Mouse (Mus musculus) hindbrain, postnatal 0 days (tissue): ENCODE measurements around the gene Adgrl2. TPM values are rescaled to one million over a fixed set of nuclear protein-coding genes. Genes with fewer than 3 reads are reported as not detected.
A peak's percentile ranks its signal among the peaks of the same experiment; 100 is the strongest.

Source experiments
- ATAC-seq: fragments of 200-750 bp; cut with Nextera tagmentation; 2 replicates; pipeline ENCODE4 v1.8.0; 2017; ENCODE audit warnings: mild to moderate bottlenecking, moderate TSS enrichment, moderate library complexity
- DNase-seq: peaks from one replicate; pipeline ENCODE4 v3.0.0-alpha.2; 2015; ENCODE audit warnings: low spot score
- H3K27ac ChIP-seq: fragments of 300-500 bp; sonication (generic); 2 replicates; pipeline ENCODE4 v1.5.1; 2014; ENCODE audit warnings: mild to moderate bottlenecking
- H3K27me3 ChIP-seq: fragments of 300-500 bp; sonication (generic); 2 replicates; pipeline ENCODE4 v1.6.1; 2014; ENCODE audit warnings: low read length, mixed read lengths; ENCODE audit not compliant: insufficient read depth
- H3K36me3 ChIP-seq: fragments of 300-500 bp; sonication (generic); 2 replicates; pipeline ENCODE4 v1.6.1; 2014; ENCODE audit warnings: low read length, mixed read lengths; ENCODE audit not compliant: insufficient read depth
- H3K4me1 ChIP-seq: fragments of 300-500 bp; sonication (generic); 2 replicates; pipeline ENCODE4 v1.6.1; 2014; ENCODE audit warnings: antibody characterized with exemption, low read length, mixed read lengths; ENCODE audit not compliant: insufficient read depth
- H3K4me2 ChIP-seq: fragments of 300-500 bp; sonication (generic); 2 replicates; pipeline ENCODE4 v1.6.1; 2014; ENCODE audit warnings: low read depth, mild to moderate bottlenecking, low read length, moderate library complexity, mixed read lengths
- H3K4me3 ChIP-seq: fragments of 300-500 bp; sonication (generic); 2 replicates; pipeline ENCODE4 v1.5.1; 2014; ENCODE audit warnings: low read length
- H3K9ac ChIP-seq: fragments of 300-500 bp; sonication (generic); replicated peaks from 2 replicates; pipeline ENCODE4 v1.6.1; 2014; ENCODE audit warnings: mild to moderate bottlenecking, low read length, moderate library complexity, mixed read lengths
- H3K9me3 ChIP-seq: fragments of 300-500 bp; sonication (generic); 2 replicates; pipeline ENCODE4 v1.6.1; 2016; ENCODE audit warnings: low read length, mixed read lengths
- CTCF ChIP-seq: IDR thresholded peaks from 2 replicates; pipeline ENCODE4 v1.5.1; 2016; ENCODE audit warnings: antibody characterized with exemption, control low read depth, low read depth
- whole genome bisulfite sequencing: fragments of 180-500 bp; shearing (Covaris S2); extraction: QIAGEN DNeasy Blood & Tissue Kit; methylation state at CpG from one replicate; pipeline ENCODE4 v1.1.7; 2014; 5-methylcytosine and 5-hydroxymethylcytosine counted together
- polyA plus RNA-seq: library from polyadenylated mRNA; unstranded; fragments of >200 nt; fragmentation: Nextera tagmentation; extraction: Ambion mirVana; gene quantifications from 2 replicates; pipeline ENCODE4 v1.2.1, GENCODE M21; 2015
- total RNA-seq: library from RNA; depleted of rRNA; stranded (reverse); fragments of >200 nt; gene quantifications from 2 replicates; pipeline ENCODE4 v1.2.3, GENCODE M21; 2014

Gene Adgrl2
- total and polyA plus RNA-seq, 2 experiments from 2014 or later = 81.2 to 106 TPM

DNA sequence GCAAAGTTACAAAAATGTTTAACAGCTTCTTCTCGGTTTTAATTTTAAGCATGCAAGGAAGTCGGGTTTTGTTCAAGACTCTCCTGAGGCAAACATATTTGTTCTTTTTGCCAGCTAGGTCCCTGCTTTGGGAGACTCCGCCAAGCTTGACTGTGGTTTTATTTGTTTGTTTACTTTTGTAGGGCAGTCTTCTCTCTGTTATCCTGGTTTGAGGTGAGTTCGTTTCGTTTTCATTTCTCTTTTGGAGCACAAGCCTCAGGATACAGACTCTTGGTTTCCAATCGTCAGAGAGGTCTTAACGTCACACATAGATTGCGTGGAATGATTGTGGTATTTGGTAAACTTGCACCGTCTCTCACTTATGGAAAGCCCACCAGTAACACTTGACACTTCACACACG lies 8.3 kb upstream of the Adgrl2 start:
- Histone ChIP-seq H3K36me3 (no peaks in the 10 kb centered on the region), H3K9me3 (no peaks in the 10 kb centered on the region), H3K27ac (no peak overlapping the region), H3K27me3 (no peaks in the 10 kb centered on the region), H3K4me3 (no peak overlapping the region), H3K9ac (no peak overlapping the region), H3K4me2 (peak overlapping the region; percentile 18; the same call in 1 of the 2 replicates), H3K4me1 (no peaks in the 10 kb centered on the region)
- no peak for DNase-seq
- WGBS = 78% methylated on average over 10 of the region's 10 CpGs
- no peak for ATAC-seq
- no peak for TF ChIP-seq CTCF

DNA sequence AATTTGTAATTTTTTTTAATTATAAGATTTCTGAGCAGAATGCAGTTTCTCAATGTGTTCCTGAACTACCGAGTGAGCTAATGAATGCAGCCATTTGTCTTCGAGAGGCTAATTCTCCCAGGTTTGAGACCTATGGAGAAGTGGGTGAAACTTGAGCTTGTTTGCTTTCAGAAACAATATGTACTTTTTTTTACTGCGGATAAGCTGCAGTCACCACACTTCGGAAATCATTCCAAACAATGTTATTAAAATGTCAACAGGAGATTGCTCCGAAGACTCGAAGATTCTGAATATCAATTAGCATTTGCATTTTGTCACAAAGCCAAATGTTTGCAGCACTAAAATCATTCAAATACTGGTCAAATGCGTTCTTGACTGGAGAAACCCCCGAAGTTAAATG lies 701 bp upstream of the Adgrl2 start:
- no peaks in the 10 kb centered on the region for H3K4me1 ChIP-seq
- H3K27me3 ChIP-seq = no peaks in the 10 kb centered on the region
- no peaks in the 10 kb centered on the region for H3K9me3 ChIP-seq
- DNase-seq (no peak), ATAC-seq (no peak)
- TF ChIP-seq CTCF = no peak
- 0 out of 2 replicates have a peak overlapping the region, but pooled peaks have one; percentile 91 for H3K27ac ChIP-seq
- H3K9ac ChIP-seq = no peak overlapping the region
- H3K4me3 ChIP-seq = peak overlapping the region; percentile 76
- H3K4me2 ChIP-seq = peak overlapping the region; percentile 95
- WGBS = 5% methylated on average over 8 of the region's 8 CpGs
- H3K36me3 ChIP-seq = no peaks in the 10 kb centered on the region

DNA sequence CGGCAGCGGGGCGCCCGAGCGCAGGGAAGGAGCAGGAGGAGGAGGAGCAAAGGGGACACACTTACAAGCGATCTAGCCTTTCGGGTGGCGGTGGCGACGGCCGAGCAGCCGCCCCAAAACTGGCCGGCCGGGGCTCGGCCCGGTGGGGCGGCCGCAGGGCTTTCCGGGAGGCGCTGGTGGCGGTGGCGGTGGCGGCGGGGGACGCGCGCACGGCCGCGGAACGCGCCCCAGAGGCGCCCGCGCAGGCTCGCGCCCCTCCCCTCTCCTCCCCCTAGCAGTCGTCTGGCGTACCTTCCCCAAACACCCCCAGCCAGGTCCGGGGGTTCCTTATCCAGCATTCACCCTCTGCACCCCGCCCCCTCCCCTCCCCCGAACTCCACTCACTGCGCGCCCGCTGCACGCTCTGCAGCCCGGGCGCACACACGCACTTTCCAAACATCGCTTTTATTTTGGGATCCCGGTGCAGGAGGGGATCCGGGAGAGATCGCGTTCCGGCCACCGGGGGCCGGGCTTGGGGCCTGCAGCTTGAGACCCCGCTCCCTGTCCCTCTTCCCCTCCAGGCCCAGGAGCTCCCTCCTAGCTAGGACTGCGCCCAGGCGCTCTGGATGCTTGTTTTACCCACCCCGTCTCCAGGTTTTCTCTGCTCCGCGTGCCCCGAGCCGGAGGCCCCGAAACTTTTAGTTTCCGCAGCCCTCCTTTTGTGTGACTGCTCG lies 381 bp downstream of the Adgrl2 start:
- Histone ChIP-seq H3K27me3 (no peaks in the 10 kb centered on the region), H3K27ac (peak overlapping the region; percentile 91), H3K36me3 (no peaks in the 10 kb centered on the region), H3K4me3 (peak overlapping the region; percentile 76), H3K4me1 (no peaks in the 10 kb centered on the region), H3K9me3 (no peaks in the 10 kb centered on the region), H3K4me2 (peak overlapping the region; percentile 95), H3K9ac (peak overlapping the region; percentile 77)
- TF ChIP-seq CTCF = no peak
- DNase-seq (peak; percentile 77), ATAC-seq (peak; percentile 67)
- WGBS = under 1% methylated on average over 60 of the region's 68 CpGs

DNA sequence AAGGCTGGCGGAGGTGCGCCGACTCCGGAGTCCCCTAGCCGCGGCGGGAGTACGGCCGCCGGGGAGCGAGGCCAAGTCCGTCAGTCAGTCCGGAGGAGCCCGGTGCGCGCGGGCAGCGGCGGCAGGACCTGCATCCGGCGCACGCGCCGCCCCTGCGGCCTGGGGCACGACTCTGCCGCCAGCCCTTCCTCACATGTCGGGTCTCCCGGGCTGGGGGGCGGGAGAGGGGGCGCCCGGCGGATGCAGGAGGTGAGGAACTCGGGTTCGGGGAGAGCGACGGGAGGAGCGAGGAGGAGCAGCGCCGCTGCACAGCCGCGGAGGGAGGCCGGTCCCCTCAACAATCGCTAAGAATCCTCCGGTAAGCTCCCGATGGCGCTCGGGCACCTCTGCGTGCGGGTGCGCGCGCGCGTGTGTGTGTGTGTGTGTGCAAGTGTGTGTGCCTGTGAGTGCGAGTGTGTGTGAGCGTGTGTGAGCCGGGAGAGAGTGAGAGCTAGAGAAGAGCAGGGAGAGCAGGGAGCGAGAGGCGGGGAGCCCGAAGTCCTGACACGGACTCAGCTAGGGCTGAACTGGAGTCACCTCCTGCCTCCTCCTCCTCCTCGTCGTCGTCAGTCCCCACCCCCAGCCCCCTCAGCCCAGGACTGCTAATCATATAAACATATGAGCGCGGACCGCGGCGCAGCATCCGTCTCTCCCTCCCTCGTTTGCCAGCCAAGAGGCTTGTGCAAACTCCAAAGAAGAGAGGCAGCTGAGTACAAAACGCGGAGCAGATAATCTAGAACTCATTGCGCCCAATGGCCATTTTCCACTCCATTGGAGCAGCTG lies 1.1 kb downstream of the Adgrl2 start:
- peak overlapping the region; percentile 77 for H3K9ac ChIP-seq
- H3K9me3 ChIP-seq = no peaks in the 10 kb centered on the region
- H3K4me3 ChIP-seq = peak overlapping the region; percentile 76
- H3K27ac ChIP-seq = peak overlapping the region; percentile 91
- DNase-seq (peak; percentile 88), ATAC-seq (peak; percentile 88)
- peak overlapping the region; percentile 95 for H3K4me2 ChIP-seq
- no peak for TF ChIP-seq CTCF
- H3K27me3 ChIP-seq = no peaks in the 10 kb centered on the region
- no peaks in the 10 kb centered on the region for H3K36me3 ChIP-seq
- WGBS = under 1% methylated on average over 64 of the region's 75 CpGs
- H3K4me1 ChIP-seq = no peaks in the 10 kb centered on the region

DNA sequence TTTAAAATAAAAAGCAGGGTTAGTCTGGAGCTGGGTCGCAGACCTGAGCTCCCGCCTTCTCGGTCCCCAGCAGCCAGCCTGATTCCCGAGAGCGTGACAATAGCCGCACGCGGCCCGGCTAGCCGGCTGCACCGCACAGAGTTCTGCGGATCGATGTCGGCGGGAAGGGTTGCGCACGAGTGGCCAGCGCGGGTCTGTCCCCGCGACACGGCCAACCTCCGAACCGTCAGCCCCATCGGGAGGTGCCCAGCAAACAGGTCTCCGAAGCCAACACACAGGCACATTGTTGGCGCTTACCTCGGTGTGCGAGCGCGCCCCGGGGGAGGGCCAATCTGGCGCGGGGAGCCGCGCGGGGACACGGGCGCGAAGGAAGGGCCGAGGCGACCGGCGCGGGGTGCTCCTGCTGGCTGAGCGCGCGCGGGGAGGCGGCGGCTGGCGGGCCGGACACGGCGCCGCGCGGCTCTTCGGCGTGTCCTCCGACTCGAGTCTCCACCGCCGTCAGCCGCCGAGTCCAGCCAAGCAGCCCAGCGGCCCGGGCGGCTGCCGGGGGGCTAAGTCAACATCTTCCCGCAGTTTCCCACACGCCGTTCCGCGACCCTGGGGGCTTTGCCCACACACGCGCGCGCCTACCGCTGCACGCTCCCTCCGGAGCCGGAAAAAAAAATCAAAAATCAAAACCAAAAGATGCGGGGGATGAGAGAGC lies 1.9 kb downstream of the Adgrl2 start:
- Histone ChIP-seq H3K4me3 (peak overlapping the region; percentile 76), H3K4me2 (peak overlapping the region; percentile 95)
- 0% methylated on average over 69 of the region's 84 CpGs for WGBS

DNA sequence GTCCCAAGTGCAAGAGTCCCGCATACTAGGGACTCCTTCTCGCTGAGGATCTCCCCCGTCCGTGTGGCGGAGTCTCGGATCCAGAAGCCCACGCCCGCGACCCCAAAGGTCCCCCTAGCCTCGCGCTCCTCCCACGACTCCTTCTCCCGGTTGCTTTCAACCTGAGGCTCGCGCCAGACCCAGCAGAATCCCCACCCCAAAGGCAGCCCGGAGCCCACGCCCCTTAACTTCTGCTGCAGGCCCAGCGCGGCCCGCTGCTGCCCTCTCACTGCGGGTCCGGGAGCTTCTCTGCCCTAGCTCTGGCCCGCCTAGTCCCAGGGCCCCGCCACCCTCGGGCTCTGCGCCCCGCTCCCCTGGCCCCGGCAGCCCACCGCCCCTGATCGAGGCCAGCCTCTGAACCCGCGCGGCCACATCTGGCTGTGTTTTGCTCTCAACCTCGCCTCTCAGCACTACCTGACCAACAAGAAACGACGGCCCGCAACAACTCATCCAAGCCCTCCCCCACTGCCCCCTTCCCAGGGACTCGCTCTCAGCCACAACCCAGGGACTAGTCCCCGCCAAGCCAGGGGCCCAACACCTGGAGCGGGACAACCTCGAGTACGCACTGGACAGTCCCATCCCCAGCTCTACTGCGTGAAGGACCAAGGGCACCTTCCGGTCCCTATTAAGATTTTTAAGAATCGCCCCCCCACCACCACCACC lies 2.6 kb downstream of the Adgrl2 start:
- no peaks in the 10 kb centered on the region for H3K36me3 ChIP-seq

More for the DNA sequence above, 1.9 kb downstream of the Adgrl2 start:
- ATAC-seq = peak; percentile 22
- no peak for TF ChIP-seq CTCF
- Histone ChIP-seq H3K36me3 (no peaks in the 10 kb centered on the region), H3K27ac (peak overlapping the region; percentile 91), H3K9me3 (no peaks in the 10 kb centered on the region), H3K4me1 (no peaks in the 10 kb centered on the region), H3K9ac (peak overlapping the region; percentile 77), H3K27me3 (no peaks in the 10 kb centered on the region)
- peak; percentile 61 for DNase-seq

More for the DNA sequence above, 2.6 kb downstream of the Adgrl2 start:
- Histone ChIP-seq H3K9me3 (no peaks in the 10 kb centered on the region), H3K9ac (peak overlapping the region; percentile 77), H3K4me1 (no peaks in the 10 kb centered on the region), H3K4me3 (peak overlapping the region; percentile 76), H3K27me3 (no peaks in the 10 kb centered on the region), H3K4me2 (peak overlapping the region; percentile 95), H3K27ac (peak overlapping the region; percentile 91)
- peak; percentile 85 for DNase-seq
- ATAC-seq = peak; percentile 69
- under 1% methylated on average over 42 of the region's 45 CpGs for WGBS
- peak; percentile 72 for TF ChIP-seq CTCF
